Mouse (Mus musculus) embryo, embryonic 10 days (tissue): ENCODE results near the gene Dclk2.

Experiments
- DNase-seq: peaks from one replicate; pipeline ENCODE4 v3.0.0-alpha.2; 2015; ENCODE audit warnings: low spot score

Gene Dclk2

GRCm38 (mm10) chr3:86758727-86759126, 161.9 kb downstream of the Dclk2 start:
- DNase-seq: no peak

- DNase-seq: no peak
These were observed 164.1 kb downstream of the Dclk2 start for GRCm38 (mm10) chr3:86756548-86756947.

GRCm38 (mm10) chr3:86754595-86755557, 165.8 kb downstream of the Dclk2 start:
- no peak for DNase-seq

- no peak for DNase-seq
These were observed 166.5 kb downstream of the Dclk2 start for GRCm38 (mm10) chr3:86754178-86754577.

GRCm38 (mm10) chr3:86750652-86751051, 170.0 kb downstream of the Dclk2 start:
- no peak for DNase-seq

GRCm38 (mm10) chr3:86745769-86746512, 174.7 kb downstream of the Dclk2 start:
- no peak for DNase-seq

- DNase-seq: no peak
These were observed 175.3 kb downstream of the Dclk2 start for GRCm38 (mm10) chr3:86745348-86745747.

GRCm38 (mm10) chr3:86739745-86740144, 180.9 kb downstream of the Dclk2 start:
- no peak for DNase-seq

- no peak for DNase-seq
These were observed 181.8 kb downstream of the Dclk2 start for GRCm38 (mm10) chr3:86738831-86739230.
